Mouse (Mus musculus): ENCODE data around the gene Tmem201.

- TF ChIP-seq CTCF (IDR thresholded peaks at IDR 0.05): no peak
- no peak for TF ChIP-seq POLR2A (IDR thresholded peaks at IDR 0.05; ENCODE audit: insufficient read depth, low read depth, low read length)
These were observed 4.1 kb downstream of the Tmem201 start for GRCm38 (mm10) chr4:149733748-149734147.
